Mouse (Mus musculus): ENCODE measurements around the gene Ubtd1.

Ubtd1 gene

DNA sequence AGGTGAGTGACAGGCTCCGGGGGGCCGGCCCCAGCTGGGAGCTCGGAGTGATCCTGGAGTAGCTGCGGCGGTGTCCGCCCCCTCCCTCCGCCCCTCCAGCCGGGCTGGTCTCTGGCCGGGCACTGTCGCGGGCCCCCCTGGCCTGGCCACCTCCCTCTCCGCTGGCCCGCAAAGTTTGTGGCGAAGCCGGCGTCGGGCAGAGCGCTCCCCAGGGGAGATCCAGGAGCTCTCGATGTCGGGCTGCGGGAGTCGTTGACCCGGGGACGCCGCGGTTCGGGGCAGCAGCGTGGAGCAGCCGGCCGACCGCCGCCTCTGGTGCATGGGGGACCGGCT is at the start of gene Ubtd1:
Ubtd1 (plus strand) TSS at position 169 of the 333 bp plus-strand sequence.
- no peak for DNase-seq

DNA sequence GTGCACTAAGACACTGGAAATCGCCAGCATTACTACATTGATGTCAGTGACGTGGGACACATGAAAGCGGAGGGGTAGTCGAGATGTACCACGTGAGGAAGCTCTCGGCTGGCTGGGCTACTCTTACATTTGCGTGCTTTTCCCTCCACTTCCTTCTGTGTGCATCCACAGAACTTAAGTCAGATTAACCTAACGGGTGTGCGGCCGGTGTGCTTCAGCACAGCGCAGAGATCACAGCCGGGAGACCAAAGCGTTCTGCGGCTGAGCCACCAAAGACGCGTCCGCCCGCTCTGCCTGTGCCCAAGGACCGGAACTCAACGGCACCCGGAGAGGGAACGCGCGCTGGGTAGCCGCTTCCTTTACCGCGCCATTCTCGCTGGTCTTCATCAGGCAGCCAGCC is 48.9 kb upstream of the Ubtd1 start:
- DNase-seq, result no peak

DNA sequence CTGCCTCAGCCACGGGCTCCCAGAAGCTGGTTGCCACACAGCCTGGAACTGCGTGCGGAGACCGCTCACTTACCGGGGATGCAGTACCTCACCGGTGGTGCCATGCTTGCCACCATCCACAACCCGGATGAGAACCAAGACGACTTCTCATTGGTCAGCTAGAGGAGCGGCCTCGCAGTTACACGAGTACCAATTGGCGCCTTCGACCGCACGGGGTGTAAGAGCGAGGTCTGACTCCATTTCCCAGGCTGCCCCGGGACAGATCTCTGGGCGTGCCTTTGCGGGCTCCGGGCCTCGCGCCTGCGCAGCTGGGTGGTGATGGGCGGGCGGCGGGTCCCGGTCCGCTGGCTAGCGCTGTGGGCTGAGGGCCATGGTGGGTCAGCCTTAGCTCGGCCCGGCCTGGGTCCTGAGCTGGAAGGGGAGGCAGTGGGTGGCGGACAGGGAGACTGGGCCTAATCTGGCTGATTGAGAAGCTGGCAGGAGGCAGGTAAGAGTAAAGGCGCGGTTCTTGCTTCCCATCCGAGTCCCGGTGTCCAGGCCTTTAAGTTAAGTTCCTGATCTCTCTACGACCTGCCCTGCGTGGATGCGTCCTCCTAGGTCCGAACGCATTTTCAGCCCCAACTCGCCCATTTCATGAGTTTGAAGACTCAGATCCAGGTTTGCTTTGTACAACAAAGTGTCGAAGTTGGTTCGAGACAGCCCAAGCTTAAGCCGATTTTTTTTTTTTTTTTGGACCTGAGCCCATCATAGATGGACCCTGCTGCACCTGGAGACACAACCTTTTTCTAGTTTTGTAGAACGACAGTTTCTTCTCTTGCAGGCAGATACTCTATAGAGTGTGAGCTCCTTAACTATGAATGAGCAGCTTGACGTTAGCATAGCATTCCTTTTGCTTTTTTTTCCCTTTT is 48.1 kb upstream of the Ubtd1 start, which contains the start of the genes Exosc1 and Zdhhc16:
Exosc1 (minus strand) TSS at position 245 of the 908 bp plus-strand sequence.
Zdhhc16 (plus strand) TSS at position 302 of the 908 bp plus-strand sequence.
- DNase-seq, result peak; percentile 98 to 99

DNA sequence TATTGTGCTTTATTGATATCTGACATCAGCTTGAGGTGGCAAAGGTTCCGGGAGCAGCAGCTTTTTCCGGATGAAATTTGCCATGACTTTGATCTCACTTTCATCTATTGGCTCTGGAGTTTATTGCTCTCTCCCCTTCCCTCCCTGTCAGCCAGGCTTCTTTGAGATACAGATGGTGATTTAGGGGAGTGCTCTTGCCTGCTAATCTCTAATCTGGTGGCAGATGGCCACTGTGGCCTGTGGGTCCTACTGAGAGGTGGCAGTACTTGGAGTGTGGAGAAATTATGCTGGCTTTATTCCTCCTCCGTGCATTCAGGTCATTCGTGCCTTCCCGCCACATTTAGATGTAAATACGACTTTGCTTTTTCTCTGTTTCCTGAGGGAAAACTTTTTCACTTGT is 47.4 kb upstream of the Ubtd1 start:
- no peak for DNase-seq

DNA sequence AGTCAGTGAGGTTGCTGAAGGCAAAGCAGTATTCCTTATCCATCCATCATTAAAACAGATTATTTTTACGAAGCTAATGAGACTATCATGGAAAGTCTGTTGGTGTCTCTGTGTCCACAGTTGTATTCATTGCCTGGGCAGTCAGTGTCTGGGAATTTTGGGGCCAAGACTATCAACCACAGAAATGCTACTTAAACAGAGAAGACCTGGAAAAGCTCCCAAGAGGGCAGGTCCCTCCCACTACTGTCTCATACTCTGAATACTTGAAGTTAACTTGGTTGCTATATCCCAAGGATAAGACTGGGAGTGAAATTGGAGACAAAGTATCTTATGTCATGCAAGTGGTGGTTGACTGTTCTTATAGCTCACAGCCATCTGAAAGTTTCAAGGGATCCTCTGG is 45.6 kb upstream of the Ubtd1 start:
- no peak for DNase-seq

DNA sequence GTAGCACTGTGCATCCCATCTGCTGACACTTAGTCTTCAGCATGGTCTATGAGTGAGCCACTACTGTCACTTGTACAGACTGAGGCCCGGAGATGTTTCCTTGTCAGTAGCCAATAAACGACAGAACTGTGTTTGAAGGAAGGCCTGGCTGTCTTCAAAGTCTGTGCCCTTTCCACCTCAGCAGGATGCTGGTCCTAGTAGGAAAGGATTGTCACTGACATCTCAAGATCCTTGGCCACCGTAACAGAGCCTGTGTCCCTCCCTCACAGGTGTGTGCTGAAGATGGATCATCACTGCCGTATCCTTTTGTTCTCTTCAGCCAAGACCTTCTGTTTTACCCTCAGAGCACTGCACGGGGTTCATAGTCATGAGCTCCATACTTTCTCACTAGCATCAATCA is 43.0 kb upstream of the Ubtd1 start:
- no peak for DNase-seq

DNA sequence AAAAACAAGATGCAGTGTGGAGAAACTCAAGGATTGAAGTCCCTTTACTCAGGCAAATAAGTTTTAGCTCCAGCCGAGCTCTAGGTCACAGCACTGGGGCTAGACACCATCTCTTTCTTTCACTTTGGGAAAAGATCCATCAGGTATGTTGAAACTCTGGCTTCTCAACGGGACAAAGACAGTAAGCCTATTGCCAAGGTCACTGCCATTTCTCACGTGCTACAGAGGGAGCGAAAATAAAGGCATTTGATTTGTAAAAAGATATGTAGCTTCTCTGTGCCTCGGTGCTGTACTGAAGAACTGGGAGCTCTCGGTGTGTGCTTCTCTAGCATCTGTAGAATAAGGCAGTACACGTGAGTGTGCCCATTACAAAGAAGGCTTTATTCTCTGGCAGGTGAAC is 37.7 kb upstream of the Ubtd1 start:
- DNase-seq, result no peak

DNA sequence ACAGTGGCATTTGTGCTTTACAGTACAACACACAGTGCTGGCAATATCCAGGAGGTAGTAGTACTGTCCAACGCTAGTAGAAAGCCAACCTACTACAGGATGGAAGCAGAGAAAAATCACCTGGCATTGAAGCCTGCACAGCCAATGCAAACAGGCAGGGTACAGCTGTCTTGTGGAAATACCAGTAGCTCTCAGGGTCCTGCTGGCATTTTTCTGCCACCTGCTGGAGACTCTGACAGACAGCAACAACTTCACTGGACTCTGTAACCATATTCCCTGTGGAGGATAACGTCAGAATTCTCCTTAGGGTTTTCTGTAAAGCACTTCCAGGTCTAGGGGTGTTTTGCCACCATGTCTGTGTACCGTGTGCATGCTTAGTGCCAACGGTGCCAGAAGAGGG is 29.3 kb upstream of the Ubtd1 start:
- DNase-seq, result peak in 1 of 2 experiments; percentile 12

DNA sequence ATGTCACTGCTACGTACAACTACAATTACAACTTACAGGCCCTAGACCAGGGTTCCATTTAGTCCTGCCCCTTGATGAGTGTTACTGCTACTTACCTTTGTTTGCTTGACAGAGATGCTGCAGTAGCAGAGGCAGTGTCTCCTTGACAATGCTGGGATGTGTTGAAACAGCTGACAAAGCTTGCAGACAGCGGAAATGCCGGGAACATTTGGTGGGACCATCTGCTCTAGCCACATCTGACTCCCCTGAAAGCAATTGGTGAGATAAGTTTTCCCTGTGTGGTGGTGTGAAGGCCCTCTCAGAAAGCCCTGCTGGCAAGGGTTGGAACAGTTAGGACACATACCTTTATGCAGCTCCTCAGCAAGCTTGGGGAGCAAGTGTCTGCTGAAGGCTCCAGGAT is 28.0 kb upstream of the Ubtd1 start:
- DNase-seq, result no peak

DNA sequence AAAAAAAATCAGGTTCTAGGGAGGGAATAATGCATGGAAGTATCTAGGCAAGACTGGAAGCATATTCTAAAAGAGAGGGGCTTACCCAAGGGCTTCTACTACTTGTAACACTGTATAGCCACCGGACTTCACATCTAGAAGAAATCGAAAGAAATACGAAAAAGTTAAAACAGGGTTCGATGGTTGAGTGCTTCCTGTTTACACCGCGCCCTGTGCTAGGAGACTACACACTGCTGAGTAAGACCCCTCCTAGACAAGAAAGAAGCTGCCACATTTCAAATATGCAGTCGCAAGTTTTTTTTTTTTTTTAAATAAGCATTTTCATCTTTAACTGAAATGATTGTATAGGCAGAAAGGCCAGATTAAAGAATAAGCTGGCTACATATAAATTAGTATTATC is 11.9 kb upstream of the Ubtd1 start:
- no peak for DNase-seq

DNA sequence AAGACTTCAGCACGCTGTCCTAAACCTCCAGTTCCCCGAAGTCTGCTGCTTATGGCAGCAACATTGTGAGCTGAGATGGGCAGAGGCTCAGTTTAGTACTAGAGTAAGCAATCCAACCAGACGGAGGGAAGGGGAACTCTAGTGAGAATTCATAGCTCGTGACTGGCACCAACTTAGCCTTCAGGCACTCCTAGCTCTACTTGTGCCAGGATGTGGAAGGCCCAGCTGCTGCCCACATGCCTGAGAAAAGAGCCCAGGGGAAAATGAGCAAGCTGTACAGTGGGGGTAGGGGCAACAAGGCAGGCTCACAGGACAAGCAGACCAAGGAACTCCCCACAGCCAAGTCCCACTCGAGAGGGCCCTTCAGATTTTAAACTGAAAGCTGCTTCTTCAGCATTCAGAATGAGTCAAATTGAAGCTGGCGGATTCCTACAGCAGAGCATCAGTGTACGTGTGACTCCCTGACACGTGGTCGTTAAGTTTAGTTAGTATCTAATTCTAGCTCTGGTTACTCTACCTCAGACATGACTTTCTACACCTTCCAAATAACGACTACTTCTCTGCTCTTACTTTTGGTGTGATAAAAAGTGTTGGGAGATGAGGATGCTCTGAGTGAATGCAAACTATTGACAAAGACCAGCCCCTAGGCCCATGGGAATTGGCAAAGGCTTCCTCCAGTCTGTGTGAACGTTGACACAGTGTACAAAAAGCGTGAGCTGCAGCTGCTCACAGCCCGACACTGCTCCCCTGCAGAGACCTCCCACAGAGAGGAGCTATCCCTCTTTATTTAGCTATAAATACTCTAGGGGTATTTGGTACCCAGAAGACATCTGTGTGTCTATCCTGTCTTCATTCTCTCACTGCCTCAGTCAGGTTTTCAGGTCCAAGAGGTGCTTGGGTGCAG is 7.4 kb upstream of the Ubtd1 start:
- no peak for DNase-seq

DNA sequence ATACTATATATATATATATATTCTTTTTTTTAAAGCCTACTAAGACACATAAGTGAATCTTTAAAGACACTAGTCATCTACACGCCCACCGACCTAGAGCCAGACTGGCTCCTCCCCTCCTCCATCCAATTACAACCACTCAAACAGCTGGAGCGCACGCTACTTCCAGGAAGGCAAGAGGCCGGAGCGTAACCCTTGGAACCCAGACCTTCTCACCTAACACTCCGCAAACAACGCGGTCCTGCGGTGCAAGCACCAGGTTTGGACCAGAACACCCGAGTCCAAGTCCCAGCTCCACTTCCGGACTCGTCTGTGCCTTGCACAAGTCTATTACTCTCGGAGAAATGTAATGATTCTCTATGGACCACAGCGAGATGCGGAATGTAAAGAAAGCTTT is 1.1 kb upstream of the Ubtd1 start:
- DNase-seq, result peak in 1 of 2 experiments; percentile 47

DNA sequence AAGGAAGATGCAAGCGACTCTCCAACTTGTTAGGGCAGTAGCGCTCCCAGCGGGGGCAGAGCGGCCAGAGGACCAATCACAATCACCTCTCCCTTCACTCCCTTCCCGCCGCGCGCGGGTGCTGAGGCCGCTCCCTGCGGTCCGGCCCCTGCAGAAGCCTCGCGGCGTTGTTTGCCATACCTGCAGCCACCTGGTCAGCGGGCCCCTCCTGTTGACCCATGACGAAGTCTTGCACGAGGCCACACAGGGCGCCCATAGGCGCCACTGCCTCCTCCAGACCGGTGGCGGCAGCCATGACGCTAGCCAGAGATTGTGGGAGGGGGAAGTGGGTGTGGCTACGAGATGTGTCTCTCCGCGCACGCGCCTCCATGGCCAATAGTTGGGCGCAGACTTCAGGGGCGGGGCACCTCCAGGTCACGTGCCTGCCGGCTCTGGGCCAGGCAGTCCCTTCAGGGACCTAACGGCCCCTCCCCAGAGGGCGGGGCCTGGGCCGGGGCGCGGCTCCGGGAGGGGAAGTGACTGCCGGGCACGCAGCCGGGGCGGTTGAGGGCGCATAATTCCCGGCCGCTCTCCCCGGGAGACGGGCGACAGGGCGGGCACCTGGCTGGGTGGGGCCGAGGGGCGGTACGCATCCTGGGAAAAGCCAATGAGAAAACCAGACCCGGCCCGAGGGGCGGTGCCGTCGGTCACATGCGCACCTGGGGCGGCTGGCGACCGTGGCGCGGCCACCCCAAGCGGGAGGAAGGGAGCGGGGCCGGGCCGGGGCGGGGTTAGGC is 556 bp upstream of the Ubtd1 start, which contains the start of gene Mms19:
Mms19 (minus strand) TSS at position 339 of the 776 bp plus-strand sequence.
- DNase-seq, result peak; percentile 99

DNA sequence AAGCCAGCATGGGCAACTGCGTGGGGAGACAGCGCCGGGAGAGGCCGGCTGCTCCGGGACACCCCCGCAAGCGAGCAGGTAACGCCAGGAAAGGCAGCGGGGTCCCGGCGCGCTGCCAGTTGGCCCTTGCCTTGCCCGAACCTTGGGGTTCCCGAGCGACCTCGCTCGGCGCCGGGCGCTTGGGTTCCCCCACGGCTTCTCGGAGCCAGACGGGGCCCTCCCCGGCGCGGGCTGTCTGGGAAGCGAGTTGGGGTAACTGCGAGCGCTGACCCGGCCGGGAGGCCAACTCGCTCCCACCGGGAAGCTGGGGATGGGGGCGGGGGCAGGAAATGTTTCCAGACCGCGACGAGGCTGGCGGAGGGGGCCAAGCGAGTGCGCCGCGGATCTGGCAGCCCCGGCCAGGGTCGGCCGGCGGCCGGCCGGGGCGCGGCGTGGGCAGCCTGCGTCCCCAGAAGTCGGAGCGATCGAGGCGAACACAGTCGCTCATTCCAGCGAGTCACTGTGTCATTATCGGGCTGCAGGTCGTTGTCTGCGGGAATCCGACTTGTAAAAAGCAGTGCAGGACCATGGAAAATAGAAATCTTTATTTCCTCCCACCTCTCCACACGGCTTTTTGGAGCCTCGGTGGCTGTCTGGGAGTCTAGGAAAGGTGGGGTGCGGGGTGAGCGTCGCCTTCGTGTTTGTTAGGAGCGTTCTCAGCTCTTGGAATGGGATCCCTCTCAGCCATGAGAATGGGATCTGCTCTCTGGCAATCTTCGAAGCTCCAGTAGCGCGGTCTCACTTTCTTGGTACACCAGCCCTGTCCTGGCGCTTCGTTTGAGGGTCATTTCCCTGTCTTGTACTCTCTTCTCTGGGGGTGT is 598 bp downstream of the Ubtd1 start:
- peak; percentile 70 to 72 for DNase-seq

DNA sequence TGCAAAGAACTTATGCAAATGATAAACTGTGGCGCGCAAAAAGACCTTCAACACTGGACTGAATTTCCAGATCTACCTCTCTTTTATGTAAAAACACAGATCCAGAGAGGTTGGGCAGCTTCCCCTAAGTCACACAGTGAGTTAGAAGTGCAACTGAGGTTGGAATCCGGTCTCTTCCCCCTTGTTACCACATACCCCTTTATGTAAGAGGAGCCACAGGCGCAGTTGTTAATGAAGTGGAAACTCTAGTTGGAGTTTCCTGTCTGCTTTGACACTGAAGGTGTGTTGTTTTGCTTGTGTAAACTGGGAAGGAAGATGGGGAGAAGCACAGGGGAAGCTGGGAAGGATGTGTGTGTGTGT is 1.2 kb downstream of the Ubtd1 start:
- peak in 1 of 2 experiments; percentile 18 for DNase-seq

DNA sequence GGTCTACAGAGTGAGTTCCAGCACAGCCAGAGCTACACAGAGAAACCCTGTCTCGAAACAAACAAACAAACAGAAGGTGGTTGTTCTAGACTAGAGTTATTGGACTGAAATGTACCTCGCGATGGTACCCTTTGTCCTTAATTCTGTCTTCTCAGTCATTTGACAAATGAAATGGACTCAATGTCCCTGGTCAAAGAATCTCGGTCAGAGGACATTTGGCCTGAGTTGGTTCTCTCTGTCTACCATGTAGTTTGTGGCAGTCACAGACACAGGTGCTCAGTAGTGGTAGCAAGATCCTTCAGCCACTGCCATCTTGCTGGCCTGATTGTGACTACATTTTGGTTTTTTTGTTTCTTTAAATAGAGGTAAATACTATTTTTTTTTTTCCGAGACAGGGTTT is 4.4 kb downstream of the Ubtd1 start:
- no peak for DNase-seq

DNA sequence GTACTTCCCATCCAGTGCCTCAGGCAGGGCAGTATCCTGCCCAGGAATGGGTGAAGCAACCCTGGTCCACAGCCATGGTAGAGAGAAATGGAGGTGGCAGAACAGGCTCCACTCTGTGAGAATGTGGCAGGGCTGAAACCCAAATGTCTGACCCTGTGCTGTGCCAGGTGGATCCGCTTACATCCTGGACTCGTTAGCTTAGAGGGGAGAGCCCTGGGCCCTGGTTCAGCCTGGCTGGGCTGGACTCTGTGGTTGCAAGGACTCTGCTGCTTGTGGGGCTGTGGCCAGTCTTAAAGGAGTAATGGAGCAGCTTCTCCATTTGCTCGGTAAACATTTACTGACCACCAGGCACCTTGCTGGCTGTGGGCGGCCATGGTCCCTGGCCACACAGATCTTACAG is 5.6 kb downstream of the Ubtd1 start:
- no peak for DNase-seq

DNA sequence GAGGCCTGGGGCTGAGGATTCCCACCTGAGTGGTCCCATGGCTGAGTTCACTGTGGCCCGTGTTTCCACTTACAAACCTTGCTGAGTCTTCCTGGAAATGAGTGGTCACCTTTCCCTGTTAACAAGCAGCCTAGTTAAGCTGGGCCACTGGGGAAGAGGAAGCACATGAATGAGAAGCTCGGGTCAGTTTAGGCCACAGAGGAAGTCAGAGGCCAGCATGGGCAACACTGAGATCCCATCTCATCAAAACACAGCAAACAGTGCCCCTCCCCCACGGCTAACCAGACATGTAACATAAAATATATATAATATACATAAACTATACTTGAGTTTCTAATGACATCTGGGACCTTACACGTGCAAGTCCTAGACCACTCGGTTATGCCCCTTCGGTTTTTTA is 8.2 kb downstream of the Ubtd1 start:
- no peak for DNase-seq

DNA sequence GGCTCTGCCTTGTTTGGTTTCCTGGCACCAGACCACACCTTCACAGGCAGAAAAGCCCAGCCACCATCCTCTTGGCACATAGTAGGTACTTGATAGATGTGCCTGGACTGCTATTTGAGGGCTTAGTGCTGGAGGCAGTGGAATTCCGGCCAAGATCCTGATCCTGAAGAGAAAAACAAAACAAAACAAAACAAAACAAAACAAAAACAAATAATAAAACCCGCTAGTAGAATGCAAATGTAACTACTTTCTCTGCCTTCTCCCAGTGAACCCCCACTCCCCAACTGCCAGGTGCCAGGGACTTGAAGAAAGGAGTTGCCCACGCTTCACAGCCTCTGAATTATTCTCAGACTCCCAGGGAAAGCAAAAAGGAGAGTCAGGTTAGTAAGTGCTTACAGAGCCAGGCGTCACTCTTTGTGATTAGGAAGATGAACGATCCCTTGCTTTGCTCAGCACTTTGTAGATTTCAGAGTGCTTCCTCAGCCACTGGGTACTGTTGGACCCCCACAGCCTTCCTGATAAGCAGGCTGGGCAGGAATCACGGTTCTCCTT is 10.4 kb downstream of the Ubtd1 start:
- DNase-seq, result no peak

DNA sequence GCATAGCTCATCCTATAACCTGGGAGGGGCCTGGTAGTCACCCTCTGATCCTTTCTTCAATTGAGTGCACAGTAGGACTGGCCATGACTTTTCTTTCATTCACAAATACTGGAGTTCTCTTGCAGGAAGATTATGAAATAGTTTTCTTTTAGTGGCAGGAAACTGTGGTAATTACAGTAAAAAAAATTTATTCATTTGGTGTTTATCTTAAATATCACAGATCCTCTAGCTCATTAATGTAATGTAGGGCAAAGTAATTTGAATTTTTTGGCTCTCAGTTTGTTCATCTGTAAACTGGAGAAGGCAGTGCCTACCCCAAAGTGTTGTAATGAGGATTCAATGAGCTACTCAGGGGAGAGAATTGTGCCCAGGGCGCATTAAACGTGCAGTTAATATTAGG is 11.4 kb downstream of the Ubtd1 start:
- no peak for DNase-seq

DNA sequence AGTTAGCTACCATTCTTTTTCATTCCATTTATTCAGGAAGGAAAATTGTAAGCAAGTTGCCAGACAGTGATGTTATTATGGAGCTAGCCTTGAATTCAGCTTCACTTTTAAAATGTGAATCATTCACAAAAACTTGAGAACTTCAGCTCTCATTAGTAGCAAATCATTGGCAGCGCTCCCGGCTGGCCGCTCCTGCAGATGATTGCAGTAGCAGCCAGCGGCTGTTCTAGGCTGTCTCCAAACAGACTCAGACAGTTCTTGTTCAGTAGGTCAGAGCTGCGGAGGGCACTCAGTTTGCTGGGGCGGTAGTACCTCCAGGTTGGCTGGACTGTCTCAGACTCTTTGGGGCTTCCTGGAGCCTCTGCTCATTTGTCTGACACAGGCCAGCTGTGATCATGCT is 11.9 kb downstream of the Ubtd1 start:
- DNase-seq, result peak; percentile 77 to 89

DNA sequence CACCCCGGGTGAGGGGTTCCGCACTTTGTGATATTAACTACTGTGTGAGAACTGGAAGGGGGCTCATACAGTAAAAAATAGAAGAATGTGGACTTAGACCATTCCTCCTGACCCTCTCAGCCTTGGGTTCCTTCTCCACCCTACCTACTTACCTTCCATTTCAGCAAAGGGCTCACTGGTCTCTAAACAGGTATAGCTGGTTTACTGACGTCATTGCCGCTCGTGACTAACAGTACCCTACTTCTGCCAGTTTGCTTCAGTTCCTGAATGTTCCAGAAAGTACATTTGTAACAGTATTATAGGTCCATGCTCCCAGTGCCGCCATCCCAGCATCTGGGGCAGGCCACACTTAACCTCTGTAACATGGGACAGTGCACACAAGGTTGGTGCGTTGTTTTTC is 12.5 kb downstream of the Ubtd1 start:
- DNase-seq, result no peak

All from lung, postnatal 4 days (tissue).